Mouse (Mus musculus) bone marrow, adult 2 months (tissue): Measurements from ENCODE around the gene P4ha2.

Source experiments
- CTCF ChIP-seq: fragments of 200-500 bp; IDR thresholded peaks from 2 replicates; pipeline ENCODE4 v1.5.1; 2011; ENCODE audit warnings: low read length, control low read depth; ENCODE audit not compliant: control insufficient read depth, insufficient read depth
- POLR2A ChIP-seq: fragments of 200-500 bp; IDR thresholded peaks from 2 replicates; pipeline ENCODE4 v1.6.1; 2011; ENCODE audit warnings: low read depth, mild to moderate bottlenecking, control low read depth, low read length, borderline replicate concordance; ENCODE audit not compliant: control insufficient read depth

GRCm38 (mm10) chr11:54108131-54108530, 8.2 kb downstream of the P4ha2 start:
- TF ChIP-seq CTCF, result no peak
- no peak for TF ChIP-seq POLR2A
